Mouse (Mus musculus) erythroid progenitor cell, adult 5-6 weeks (primary cell): Measurements from ENCODE around the gene Zfand3. TPM values are rescaled to one million over a fixed set of nuclear protein-coding genes. Genes with fewer than 3 reads are reported as not detected.

Experiments
- ATAC-seq: replicated peaks from 2 replicates; pipeline ENCODE4 v1.8.0; 2016; ENCODE audit warnings: moderate number of reproducible peaks, mild to moderate bottlenecking, moderate TSS enrichment, inconsistent platforms; ENCODE audit not compliant: poor library complexity, low FRiP score, severe bottlenecking
- total RNA-seq, 2 experiments: library from RNA; stranded (forward) in 1 of 2; stranded (reverse) in 1 of 2; fragments of 150-400 nt in 1 of 2; fragments of 186-747, 209-891 nt in 1 of 2; gene quantifications; 2 replicates each; pipeline versions ENCODE4 v1.2.3 to v1.2.4; 2015 to 2017; ENCODE audit warnings: low replicate concordance in 2 of 2

The Zfand3 gene
- total RNA-seq, 2 experiments from 2014 or later: 10.5 to 10.9 TPM

- no peak for ATAC-seq
Measured at GRCm38 (mm10) chr17:30241720-30242322, 237.3 kb downstream of the Zfand3 start.

GRCm38 (mm10) chr17:30242647-30243046 is 238.1 kb downstream of the Zfand3 start:
- ATAC-seq: no peak

DNA sequence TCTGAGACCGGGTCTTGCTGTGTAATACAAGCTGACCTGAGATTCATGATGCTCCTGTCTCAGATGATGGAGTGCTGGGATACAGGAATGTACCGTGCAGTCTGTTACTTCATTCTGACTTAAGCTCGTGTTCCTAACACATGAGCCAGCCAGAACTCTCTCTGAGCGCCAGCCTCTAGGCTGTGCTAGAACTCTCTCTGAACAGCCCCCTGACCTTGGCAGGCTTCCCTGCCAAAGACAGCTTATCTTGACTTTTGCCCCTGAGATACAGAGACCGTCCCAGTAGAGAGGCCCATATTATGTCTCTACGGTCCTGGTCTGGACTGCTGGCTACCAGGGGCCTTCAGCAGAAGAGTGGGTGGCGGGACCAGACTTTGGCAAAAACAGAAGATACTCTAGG is 239.0 kb downstream of the Zfand3 start:
- no peak for ATAC-seq

GRCm38 (mm10) chr17:30244651-30245307 is 240.2 kb downstream of the Zfand3 start:
- no peak for ATAC-seq

- ATAC-seq: no peak
Measured at GRCm38 (mm10) chr17:30245308-30245706, 240.8 kb downstream of the Zfand3 start.

GRCm38 (mm10) chr17:30253028-30253427 is 248.5 kb downstream of the Zfand3 start:
- no peak for ATAC-seq

GRCm38 (mm10) chr17:30253924-30254323 is 249.4 kb downstream of the Zfand3 start:
- no peak for ATAC-seq

GRCm38 (mm10) chr17:30255928-30256560 is 251.5 kb downstream of the Zfand3 start:
- no peak for ATAC-seq

DNA sequence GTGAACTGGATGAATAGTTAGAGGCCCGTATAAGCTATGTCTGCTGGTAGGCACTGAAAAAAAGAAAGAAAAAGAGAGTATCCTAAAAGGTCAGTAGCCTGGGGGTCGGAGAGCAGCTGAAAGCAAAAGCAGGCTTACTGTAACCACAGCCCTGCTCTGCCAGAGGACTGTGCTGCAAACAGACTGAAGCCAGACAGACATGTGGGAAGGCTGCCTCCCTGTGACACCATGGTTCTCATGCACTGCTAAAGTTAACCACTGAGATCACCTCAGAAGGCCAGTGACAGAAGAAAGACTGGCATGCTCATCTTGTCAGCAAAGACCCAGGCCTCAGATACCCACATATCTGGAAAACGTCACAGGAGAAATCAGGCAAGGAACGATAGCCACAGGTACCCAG is 253.9 kb downstream of the Zfand3 start:
- no peak for ATAC-seq

- ATAC-seq: no peak
Measured at GRCm38 (mm10) chr17:30259938-30260337, 255.4 kb downstream of the Zfand3 start.

Other genes starting within 250 kb of the Zfand3 start
- gene Mdga1, start 34.6 kb upstream of the Zfand3 start, total RNA-seq (2015; ENCODE audit: low replicate concordance): 5.0 TPM in 1 of 2 replicates, not detected in the other
- 2.6 TPM in 1 of 2 replicates, not detected in the other for gene Mdga1, start 34.6 kb upstream of the Zfand3 start, total RNA-seq (2017; ENCODE audit: low replicate concordance)